Mouse (Mus musculus) left cerebral cortex, postnatal 25 days (tissue): ENCODE measurements around the gene Gpr63. TPM values are rescaled to one million over a fixed set of nuclear protein-coding genes. Genes with fewer than 3 reads are reported as not detected.
"Not testable (repeated sequence)": the region's sequence is repeated elsewhere in the genome, so short reads cannot be mapped to it uniquely, and the experiment has no call there.

Experiments used
- DNase-seq, 2 experiments: peaks; one replicate each; pipeline ENCODE4 v3.0.0; 2022; ENCODE audit warnings: low spot score in 2 of 2, mixed read lengths in 1 of 2
- intact Hi-C: fragments of 180-260 bp; cut with DNase I; formaldehyde crosslinking; loops from one replicate; pipeline ENCODE4 v1.15.1; 2025
- total RNA-seq, 2 experiments: library from RNA; stranded (reverse); gene quantifications; 2 replicates each; pipeline ENCODE4 v1.2.3; 2021

Gpr63 gene
- total RNA-seq, 2 experiments from 2014 or later: 15.1 to 21.1 TPM

DNA sequence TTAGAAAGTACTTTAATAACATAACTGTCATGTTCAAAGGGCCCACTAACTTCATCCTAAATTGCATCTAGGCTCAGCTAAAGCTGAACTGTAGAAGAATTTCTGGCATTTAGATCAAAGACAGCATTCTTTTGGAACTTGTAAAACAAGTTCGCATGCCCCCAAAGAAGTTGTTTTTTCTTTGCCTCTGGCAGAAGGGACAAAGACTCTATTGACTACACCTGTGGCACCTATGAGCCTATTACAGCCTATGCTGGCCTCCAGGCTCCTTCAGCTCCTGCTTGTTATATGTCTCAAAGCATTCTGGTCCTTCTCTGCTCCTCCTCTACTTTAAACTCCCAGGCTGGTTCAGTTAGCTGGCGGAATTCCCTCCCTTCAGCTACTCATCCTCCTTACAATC, 69.6 kb downstream of the Gpr63 start:
- DNase-seq: no peak
- intact Hi-C loops: loop anchor here (10.0 kb wide), 1 partner anchor 311 kb away; no protein-coding TSS in a partner anchor

DNA sequence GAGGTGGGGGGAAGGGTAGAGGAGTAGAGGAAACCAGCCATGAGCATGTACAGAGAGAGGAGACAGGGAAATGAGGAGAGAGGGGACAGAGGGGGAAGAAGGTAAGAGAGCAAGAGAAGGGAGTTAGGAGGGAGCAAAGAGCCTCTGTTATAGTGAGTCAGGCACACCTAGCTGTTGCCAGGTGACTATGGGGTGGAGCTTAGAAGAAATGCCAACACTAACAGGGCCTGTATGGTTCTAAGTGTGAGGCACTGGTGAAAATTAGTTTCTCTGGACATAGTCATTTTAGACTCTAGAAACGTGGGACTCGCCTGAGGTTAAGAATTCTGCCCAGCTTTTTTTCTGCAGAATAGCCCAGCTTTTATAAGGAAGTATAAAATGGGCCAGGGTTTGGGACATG, 71.1 kb downstream of the Gpr63 start:
- intact Hi-C loops: loop anchor here (10.0 kb wide), 1 partner anchor 312 kb away; no protein-coding TSS in a partner anchor

DNA sequence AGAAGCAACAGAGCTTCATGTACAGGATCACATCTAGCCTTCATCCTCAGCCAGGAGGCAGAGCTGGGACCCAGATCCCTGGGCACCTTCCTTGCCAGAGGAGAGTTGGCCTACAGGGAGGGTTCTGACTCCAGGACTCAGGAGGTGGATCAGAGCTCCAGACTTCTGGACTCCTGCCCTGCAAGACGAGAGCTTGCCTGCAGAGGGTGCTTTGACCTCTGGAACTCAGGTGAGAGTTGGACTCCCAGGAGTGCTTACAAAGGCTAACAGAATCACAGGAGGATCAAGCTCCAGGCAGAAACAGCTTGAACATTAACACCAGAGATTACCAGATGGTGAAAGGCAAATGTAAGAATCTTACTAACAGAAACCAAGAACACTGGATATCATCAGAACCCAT, 89.3 kb downstream of the Gpr63 start:
- intact Hi-C loops, DNase-seq: not testable (repeated sequence)

More for the DNA sequence above, 71.1 kb downstream of the Gpr63 start:
- no peak for DNase-seq

Other genes starting within 250 kb of the Gpr63 start
- 10 to 100 TPM; 13.8 to 17.5 TPM for gene Klhl32, start 115.3 kb upstream of the Gpr63 start, total RNA-seq
- 10 to 100 TPM; 33.7 to 35.0 TPM for gene Ndufaf4, start 68.3 kb upstream of the Gpr63 start, total RNA-seq